Mouse (Mus musculus) layer of hippocampus, adult 18-20 months (tissue): ENCODE measurements around the gene Tfb1m. TPM values are rescaled to one million over a fixed set of nuclear protein-coding genes. Genes with fewer than 3 reads are reported as not detected.

Experiments used
- DNase-seq, 2 experiments: peaks; one replicate each; pipeline ENCODE4 v3.0.0; 2022; ENCODE audit warnings: low spot score in 2 of 2
- total RNA-seq, 2 experiments: library from RNA; stranded (reverse); gene quantifications; 2 replicates each; pipeline ENCODE4 v1.2.3; 2021

Tfb1m gene
- total RNA-seq, 2 experiments from 2014 or later = 5.2 to 5.9 TPM

- DNase-seq = peak; percentile 46 to 75
Measured at GRCm38 (mm10) chr17:3472018-3472417, 85.6 kb downstream of the Tfb1m start.

Other genes with a start within 250 kb of the Tfb1m start
- gene Tiam2, start 231.2 kb downstream of the Tfb1m start, total RNA-seq = 10 to 100 TPM; 35.2 to 37.1 TPM
- under 1 TPM in 1 of 2 experiments, not detected in 1; 0.74 TPM for gene Cldn20, start 25.2 kb downstream of the Tfb1m start, total RNA-seq
- not detected for gene Nox3, start 138.5 kb upstream of the Tfb1m start, total RNA-seq